ENCODE assay signal across 9 mouse cellular contexts in the genomic region with DNA sequence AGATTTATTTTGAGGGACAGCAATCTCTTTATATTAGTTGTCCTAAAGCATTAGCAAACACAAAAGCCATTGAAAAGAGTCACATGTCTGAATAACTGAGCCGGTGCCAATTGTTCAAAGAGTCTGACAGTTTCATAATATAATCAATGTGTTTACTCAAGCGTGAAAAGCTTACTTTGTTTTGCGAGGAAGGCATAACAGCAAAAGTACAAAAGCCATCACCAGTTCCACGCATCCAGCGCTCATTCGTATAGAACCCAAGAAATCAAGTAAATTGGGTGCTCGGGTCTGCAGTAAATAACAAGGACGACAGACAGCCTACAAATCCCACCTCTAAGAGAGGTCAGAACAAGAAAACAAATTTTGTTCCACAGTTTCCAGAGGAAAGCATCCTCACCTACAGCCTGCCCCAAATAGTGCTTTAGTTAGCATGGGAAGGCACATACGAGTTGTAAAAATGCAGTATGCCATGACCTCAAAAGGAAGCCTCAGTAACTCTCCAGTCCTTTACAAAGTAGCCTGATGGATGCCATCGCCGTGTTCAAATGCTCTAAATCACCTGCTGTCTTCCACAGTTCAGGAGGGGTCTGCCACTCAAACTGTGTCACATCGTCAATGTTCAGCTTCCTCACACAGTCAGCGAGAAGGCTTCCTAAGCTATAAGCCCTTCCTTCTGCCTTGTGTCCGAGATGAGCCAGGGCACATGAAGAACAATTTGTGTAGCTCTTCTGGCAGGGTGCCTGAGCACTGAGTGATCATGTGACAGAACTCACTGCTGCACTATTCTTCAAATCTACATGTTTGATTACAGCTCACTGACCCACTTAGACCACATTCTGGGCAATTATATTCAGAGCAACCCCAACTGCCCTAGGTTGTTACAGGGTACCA. TPM values are rescaled to one million over a fixed set of nuclear protein-coding genes. Genes with fewer than 3 reads are reported as not detected.
DNase-seq lines count a peak whose midpoint lies in the region; ATAC-seq lines count a peak whose summit lies in the region.
"Had no signal": no experiment of that assay in that cellular context is flagged by ENCODE, and none has a peak within 500 bp of the region (broad histone marks: within the 10 kb centered on the region; RNA-seq: fewer than 3 reads in every experiment).

No protein-coding gene starts in this region.

- peak overlapping the region; percentile 46 for H3K27ac ChIP-seq in heart, embryonic 15.5 days
- H3K27ac ChIP-seq in midbrain, embryonic 13.5 days = 0 out of 2 replicates have a peak overlapping the region, but pooled peaks have one; percentile 3
- no peak overlapping the region for H3K27ac ChIP-seq in limb, embryonic 10.5 days
- H3K27ac ChIP-seq: liver, embryonic 15.5 days had no signal

- no peak overlapping the region for H3K4me3 ChIP-seq in heart, embryonic 15.5 days
- no peak overlapping the region for H3K4me3 ChIP-seq in midbrain, embryonic 13.5 days (replicated peaks)
- H3K4me3 ChIP-seq in limb, embryonic 10.5 days = no peak overlapping the region
- H3K4me3 ChIP-seq: liver, embryonic 15.5 days had no signal

- peak overlapping the region; percentile 21 for H3K4me2 ChIP-seq in heart, embryonic 15.5 days
- peak overlapping the region; percentile 28 for H3K4me2 ChIP-seq in midbrain, embryonic 13.5 days (replicated peaks)
- H3K4me2 ChIP-seq: liver, embryonic 15.5 days had no signal

- H3K27me3 ChIP-seq in heart, embryonic 15.5 days = no peaks in the 10 kb centered on the region
- peaks cover 26% of the 10 kb centered on the region for H3K27me3 ChIP-seq in midbrain, embryonic 13.5 days
- H3K27me3 ChIP-seq in limb, embryonic 10.5 days (ENCODE audit: low read depth, poor library complexity, severe bottlenecking) = no peaks in the 10 kb centered on the region
- H3K27me3 ChIP-seq: liver, embryonic 15.5 days had no signal

- DNase-seq in right cerebral cortex, adult 18-20 months = peak; percentile 20
- DNase-seq in right cerebral cortex, postnatal 10 days (ENCODE audit: low spot score in 2 of 2) = no peak
- DNase-seq in cerebellum, postnatal 14 days = peak; percentile 62 to 66
- no peak for DNase-seq in limb, embryonic 10.5 days (ENCODE audit: low spot score)
- DNase-seq in thymus, postnatal 25 days = no peak
- DNase-seq in urinary bladder, adult 2 months (ENCODE audit: low spot score) = no peak

- H3K9ac ChIP-seq in heart, embryonic 15.5 days = no peak overlapping the region
- no peak overlapping the region for H3K9ac ChIP-seq in midbrain, embryonic 13.5 days (replicated peaks)
- H3K9ac ChIP-seq: liver, embryonic 15.5 days had no signal

- peaks cover 37% of the 10 kb centered on the region for H3K4me1 ChIP-seq in heart, embryonic 15.5 days (replicated peaks)
- peaks cover 25% of the 10 kb centered on the region for H3K4me1 ChIP-seq in midbrain, embryonic 13.5 days (replicated peaks)
- peaks cover 7% of the 10 kb centered on the region for H3K4me1 ChIP-seq in limb, embryonic 10.5 days
- H3K4me1 ChIP-seq: liver, embryonic 15.5 days had no signal

- no peak for ATAC-seq in heart, embryonic 15.5 days (replicated peaks; ENCODE audit: insufficient number of reproducible peaks, insufficient read depth, low FRiP score, low read depth)
- peak; percentile 79 for ATAC-seq in midbrain, embryonic 13.5 days

- H3K9me3 ChIP-seq in heart, embryonic 15.5 days (replicated peaks) = no peaks in the 10 kb centered on the region
- no peaks in the 10 kb centered on the region for H3K9me3 ChIP-seq in midbrain, embryonic 13.5 days
- no peaks in the 10 kb centered on the region for H3K9me3 ChIP-seq in limb, embryonic 10.5 days (replicated peaks)
- H3K9me3 ChIP-seq: liver, embryonic 15.5 days had no signal

- no peaks in the 10 kb centered on the region for H3K36me3 ChIP-seq in heart, embryonic 15.5 days
- no peaks in the 10 kb centered on the region for H3K36me3 ChIP-seq in midbrain, embryonic 13.5 days
- H3K36me3 ChIP-seq in limb, embryonic 10.5 days = no peaks in the 10 kb centered on the region
- H3K36me3 ChIP-seq: liver, embryonic 15.5 days had no signal

- 67% methylated on average over 14 of the region's 14 CpGs for WGBS in heart, embryonic 15.5 days
- WGBS in midbrain, embryonic 13.5 days = 6% methylated on average over 14 of the region's 14 CpGs
- 79% methylated on average over 14 of the region's 14 CpGs for WGBS in limb, embryonic 10.5 days

RNA-seq across cellular contexts. Expression of a gene that starts 41.9 kb away (rescaled TPM):
- 16.1 and 18.6 TPM in 2 replicates for polyA plus RNA-seq in heart, embryonic 15.5 days (2015; fragmentation: Nextera tagmentation; extraction: Ambion mirVana)
- polyA plus RNA-seq in midbrain, embryonic 13.5 days (2015; fragmentation: Nextera tagmentation; extraction: Ambion mirVana) = 4.8 and 5.0 TPM in 2 replicates
- polyA plus RNA-seq in limb, embryonic 10.5 days (2016; fragmentation: Nextera tagmentation; extraction: Ambion mirVana) = 4.9 and 5.4 TPM in 2 replicates
- 31.3 and 33.2 TPM in 2 replicates for polyA plus RNA-seq in urinary bladder, adult 2 months (2012; rRNA removed)

Comparison
In these comparisons a context has a peak if more than half of its experiments do, and no peak if none do; other contexts are left out.
1. DNase-seq: peak in right cerebral cortex, adult 18-20 months (single experiment) and cerebellum, postnatal 14 days (2 of 2); none in right cerebral cortex, postnatal 10 days (0 of 2), limb, embryonic 10.5 days (single experiment), thymus, postnatal 25 days (single experiment) and urinary bladder, adult 2 months (single experiment).